Mouse (Mus musculus): ENCODE results near the gene Trappc3l. TPM values are rescaled to one million over a fixed set of nuclear protein-coding genes. Genes with fewer than 3 reads are reported as not detected.

Trappc3l gene
- polyA plus RNA-seq, 1 experiment from 2014 or later = 0.89 TPM

- H3K4me3 ChIP-seq (ENCODE audit: low read depth, low read length) = no peak overlapping the region
These were observed 73.6 kb downstream of the Trappc3l start for GRCm38 (mm10) chr10:34110863-34111465.

GRCm38 (mm10) chr10:34111964-34112738, 74.8 kb downstream of the Trappc3l start:
- peak; percentile 82 for DNase-seq (ENCODE audit: low spot score)
- Histone ChIP-seq H3K4me1 (ENCODE audit: control insufficient read depth, insufficient read depth, low read length) (peaks cover 6% of the 10 kb centered on the region; the same call in 1 of the 2 replicates), H3K36me3 (ENCODE audit: control insufficient read depth, insufficient read depth, low read length) (no peaks in the 10 kb centered on the region), H3K9me3 (ENCODE audit: control insufficient read depth, low read length) (no peaks in the 10 kb centered on the region), H3K27ac (replicated peaks; ENCODE audit: low read depth, low read length) (peak overlapping the region; percentile 74), H3K4me2 (ENCODE audit: low read depth, low read length) (no peak overlapping the region), H3K9ac (ENCODE audit: low read depth, low read length) (no peak overlapping the region), H3K4me3 (ENCODE audit: low read depth, low read length) (no peak overlapping the region), H3K27me3 (replicated peaks; ENCODE audit: control insufficient read depth, insufficient read depth, low read length) (no peaks in the 10 kb centered on the region)
- ATAC-seq (ENCODE audit: low read depth) = peak; percentile 71
- WGBS = 22% methylated on average over 4 of the region's 4 CpGs

More at GRCm38 (mm10) chr10:34110863-34111465, 73.6 kb downstream of the Trappc3l start:
- DNase-seq (ENCODE audit: low spot score) (no peak), ATAC-seq (ENCODE audit: low read depth) (no peak)
- Histone ChIP-seq H3K36me3 (ENCODE audit: control insufficient read depth, insufficient read depth, low read length) (no peaks in the 10 kb centered on the region), H3K9ac (ENCODE audit: low read depth, low read length) (no peak overlapping the region), H3K27me3 (replicated peaks; ENCODE audit: control insufficient read depth, insufficient read depth, low read length) (no peaks in the 10 kb centered on the region), H3K4me1 (ENCODE audit: control insufficient read depth, insufficient read depth, low read length) (peaks cover 6% of the 10 kb centered on the region; the same call in 1 of the 2 replicates), H3K27ac (replicated peaks; ENCODE audit: low read depth, low read length) (no peak overlapping the region), H3K9me3 (ENCODE audit: control insufficient read depth, low read length) (no peaks in the 10 kb centered on the region), H3K4me2 (ENCODE audit: low read depth, low read length) (no peak overlapping the region)
- WGBS = 78% methylated on average over 13 of the region's 13 CpGs

- DNase-seq (ENCODE audit: low spot score) (no peak), ATAC-seq (ENCODE audit: low read depth) (no peak)
- Histone ChIP-seq H3K27me3 (replicated peaks; ENCODE audit: control insufficient read depth, insufficient read depth, low read length) (no peaks in the 10 kb centered on the region), H3K9me3 (ENCODE audit: control insufficient read depth, low read length) (no peaks in the 10 kb centered on the region), H3K9ac (ENCODE audit: low read depth, low read length) (no peak overlapping the region), H3K4me2 (ENCODE audit: low read depth, low read length) (no peak overlapping the region), H3K4me1 (ENCODE audit: control insufficient read depth, insufficient read depth, low read length) (peaks cover 3% of the 10 kb centered on the region; the same call in 1 of the 2 replicates), H3K36me3 (ENCODE audit: control insufficient read depth, insufficient read depth, low read length) (no peaks in the 10 kb centered on the region), H3K27ac (replicated peaks; ENCODE audit: low read depth, low read length) (no peak overlapping the region), H3K4me3 (ENCODE audit: low read depth, low read length) (no peak overlapping the region)
- 46% methylated on average over 3 of the region's 3 CpGs for WGBS
These were observed 79.7 kb downstream of the Trappc3l start for GRCm38 (mm10) chr10:34117131-34117530.

- H3K9me3 ChIP-seq (ENCODE audit: control insufficient read depth, low read length) = no peaks in the 10 kb centered on the region
- ATAC-seq (ENCODE audit: low read depth) = no peak
- no peak overlapping the region for H3K9ac ChIP-seq (ENCODE audit: low read depth, low read length)
- no peak overlapping the region for H3K27ac ChIP-seq (replicated peaks; ENCODE audit: low read depth, low read length)
- DNase-seq (ENCODE audit: low spot score) = no peak
- no peaks in the 10 kb centered on the region for H3K27me3 ChIP-seq (replicated peaks; ENCODE audit: control insufficient read depth, insufficient read depth, low read length)
- no peaks in the 10 kb centered on the region for H3K36me3 ChIP-seq (ENCODE audit: control insufficient read depth, insufficient read depth, low read length)
- H3K4me1 ChIP-seq (ENCODE audit: control insufficient read depth, insufficient read depth, low read length) = no peaks in the 10 kb centered on the region
- no peak overlapping the region for H3K4me2 ChIP-seq (ENCODE audit: low read depth, low read length)
- no peak overlapping the region for H3K4me3 ChIP-seq (ENCODE audit: low read depth, low read length)
These were observed 80.4 kb downstream of the Trappc3l start for GRCm38 (mm10) chr10:34117770-34118169.

- Histone ChIP-seq H3K9ac (ENCODE audit: low read depth, low read length) (no peak overlapping the region), H3K27me3 (replicated peaks; ENCODE audit: control insufficient read depth, insufficient read depth, low read length) (no peaks in the 10 kb centered on the region), H3K4me1 (ENCODE audit: control insufficient read depth, insufficient read depth, low read length) (no peaks in the 10 kb centered on the region), H3K27ac (replicated peaks; ENCODE audit: low read depth, low read length) (no peak overlapping the region), H3K9me3 (ENCODE audit: control insufficient read depth, low read length) (no peaks in the 10 kb centered on the region), H3K4me3 (ENCODE audit: low read depth, low read length) (no peak overlapping the region), H3K36me3 (ENCODE audit: control insufficient read depth, insufficient read depth, low read length) (no peaks in the 10 kb centered on the region), H3K4me2 (ENCODE audit: low read depth, low read length) (no peak overlapping the region)
- 89% methylated on average over 2 of the region's 2 CpGs for WGBS
- no peak for ATAC-seq (ENCODE audit: low read depth)
- no peak for DNase-seq (ENCODE audit: low spot score)
These were observed 81.0 kb downstream of the Trappc3l start for GRCm38 (mm10) chr10:34118421-34118820.

GRCm38 (mm10) chr10:34127392-34128378, 90.3 kb downstream of the Trappc3l start, which contains the start of gene Calhm6:
TSS of gene Calhm6 (minus strand) at chr10:34127984.
- peak; percentile 70 for DNase-seq (ENCODE audit: low spot score)
- Histone ChIP-seq H3K9me3 (ENCODE audit: control insufficient read depth, low read length) (peaks cover 9% of the 10 kb centered on the region), H3K4me3 (ENCODE audit: low read depth, low read length) (peak within 1 kb of the TSS; percentile 51), H3K36me3 (ENCODE audit: control insufficient read depth, insufficient read depth, low read length) (no peaks in the 10 kb centered on the region), H3K4me2 (ENCODE audit: low read depth, low read length) (peak within 1 kb of the TSS; percentile 64), H3K9ac (ENCODE audit: low read depth, low read length) (peak within 1 kb of the TSS; percentile 61), H3K27ac (replicated peaks; ENCODE audit: low read depth, low read length) (no peak within 1 kb of the TSS), H3K4me1 (ENCODE audit: control insufficient read depth, insufficient read depth, low read length) (no peaks in the 10 kb centered on the region), H3K27me3 (replicated peaks; ENCODE audit: control insufficient read depth, insufficient read depth, low read length) (no peaks in the 10 kb centered on the region)
- 21% methylated on average over 39 of the region's 44 CpGs for WGBS
- ATAC-seq (ENCODE audit: low read depth) = peak; percentile 86

GRCm38 (mm10) chr10:34128391-34128790, 91.0 kb downstream of the Trappc3l start:
- Histone ChIP-seq H3K9me3 (ENCODE audit: control insufficient read depth, low read length) (peaks cover 9% of the 10 kb centered on the region), H3K4me3 (ENCODE audit: low read depth, low read length) (no peak overlapping the region), H3K9ac (ENCODE audit: low read depth, low read length) (no peak overlapping the region), H3K36me3 (ENCODE audit: control insufficient read depth, insufficient read depth, low read length) (no peaks in the 10 kb centered on the region), H3K4me1 (ENCODE audit: control insufficient read depth, insufficient read depth, low read length) (no peaks in the 10 kb centered on the region), H3K27ac (replicated peaks; ENCODE audit: low read depth, low read length) (no peak overlapping the region), H3K27me3 (replicated peaks; ENCODE audit: control insufficient read depth, insufficient read depth, low read length) (no peaks in the 10 kb centered on the region), H3K4me2 (ENCODE audit: low read depth, low read length) (no peak overlapping the region)
- DNase-seq (ENCODE audit: low spot score) (no peak), ATAC-seq (ENCODE audit: low read depth) (no peak)
- WGBS = 79% methylated on average over 6 of the region's 6 CpGs

GRCm38 (mm10) chr10:34131356-34131755, 94.0 kb downstream of the Trappc3l start:
- ATAC-seq (ENCODE audit: low read depth) = no peak
- 38% methylated on average over 2 of the region's 2 CpGs for WGBS
- Histone ChIP-seq H3K36me3 (ENCODE audit: control insufficient read depth, insufficient read depth, low read length) (no peaks in the 10 kb centered on the region), H3K9me3 (ENCODE audit: control insufficient read depth, low read length) (no peaks in the 10 kb centered on the region), H3K4me1 (ENCODE audit: control insufficient read depth, insufficient read depth, low read length) (no peaks in the 10 kb centered on the region), H3K9ac (ENCODE audit: low read depth, low read length) (no peak overlapping the region), H3K27ac (replicated peaks; ENCODE audit: low read depth, low read length) (no peak overlapping the region), H3K4me2 (ENCODE audit: low read depth, low read length) (no peak overlapping the region), H3K4me3 (ENCODE audit: low read depth, low read length) (no peak overlapping the region), H3K27me3 (replicated peaks; ENCODE audit: control insufficient read depth, insufficient read depth, low read length) (no peaks in the 10 kb centered on the region)
- DNase-seq (ENCODE audit: low spot score) = peak; percentile 26
